Mouse (Mus musculus) embryonic fibroblast, embryonic 13.5 days (primary cell): Measurements from ENCODE around the gene Mocs2.

Experiments used
- CTCF ChIP-seq: IDR thresholded peaks from 2 replicates; pipeline ENCODE4 v1.5.1; 2011; ENCODE audit warnings: mild to moderate bottlenecking, control low read depth, low read length, moderate library complexity, borderline replicate concordance; ENCODE audit not compliant: insufficient read depth
- POLR2A ChIP-seq: IDR thresholded peaks from 2 replicates; pipeline ENCODE4 v1.6.1; 2011; ENCODE audit warnings: low read depth, mild to moderate bottlenecking, control low read depth, low read length, moderate library complexity

DNA sequence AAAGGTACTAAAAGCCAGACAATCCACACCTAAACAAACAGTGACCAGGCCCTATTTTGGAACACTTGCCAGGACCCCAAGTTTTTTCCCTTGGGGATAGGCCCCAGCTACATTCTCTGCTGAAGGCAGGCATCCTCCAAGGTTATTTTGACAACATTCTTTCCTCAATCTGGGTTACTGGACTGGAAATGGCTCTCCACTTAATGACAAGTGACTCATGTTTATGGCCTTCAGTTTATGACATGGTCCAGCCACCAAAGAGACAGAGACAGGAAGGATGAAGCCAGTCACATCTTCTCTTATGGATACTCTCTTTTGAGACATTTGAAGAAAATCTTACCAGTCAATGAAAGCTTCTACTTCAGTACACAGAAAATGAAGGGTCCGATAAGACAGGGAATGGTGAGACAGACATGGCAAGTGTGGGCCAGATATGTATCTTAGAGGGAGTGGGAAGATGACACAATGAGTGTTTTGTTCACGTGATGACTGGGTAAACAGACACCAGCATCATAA is 58.0 kb downstream of the Mocs2 start:
- no peak for TF ChIP-seq CTCF
- no peak for TF ChIP-seq POLR2A
